Mouse (Mus musculus) liver, adult 2 months (tissue): ENCODE data around the gene Ppp1r1a.

Experiments used
- CTCF ChIP-seq: fragments of 200-500 bp; IDR thresholded peaks from 2 replicates; pipeline ENCODE4 v1.5.1; 2011; ENCODE audit warnings: low read depth, low read length, control low read depth
- POLR2A ChIP-seq: fragments of 200-500 bp; IDR thresholded peaks from 2 replicates; pipeline ENCODE4 v1.6.1; 2011; ENCODE audit warnings: low read length, control low read depth; ENCODE audit not compliant: insufficient read depth; ENCODE audit errors: extremely low read depth

DNA sequence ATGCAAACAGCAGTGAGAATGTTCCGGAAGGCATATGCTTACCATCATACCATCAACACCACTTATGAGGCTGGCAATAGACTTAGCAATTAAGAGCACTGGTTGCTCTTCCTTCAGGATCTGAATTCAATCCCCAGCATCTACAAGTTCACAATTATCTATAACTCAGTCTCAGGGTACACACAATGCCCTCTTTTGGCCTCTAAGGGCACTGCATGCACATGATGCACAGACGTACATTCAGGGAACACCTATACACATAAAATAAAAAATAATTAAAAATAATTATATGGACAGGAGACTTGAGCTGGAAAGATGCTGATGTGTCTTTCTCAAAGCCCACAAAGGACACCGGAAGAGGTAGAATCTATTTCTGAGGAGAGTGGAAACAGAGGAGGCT lies 10.2 kb upstream of the Ppp1r1a start:
- TF ChIP-seq CTCF (no peak), POLR2A (no peak)
